Mouse (Mus musculus) CH12.LX (cell line): ENCODE data around the gene Fgfr1op. TPM values are rescaled to one million over a fixed set of nuclear protein-coding genes. Genes with fewer than 3 reads are reported as not detected.
"Not testable (repeated sequence)": the region's sequence is repeated elsewhere in the genome, so short reads cannot be mapped to it uniquely, and the experiment has no call there.

Source experiments
- DNase-seq: peaks from one replicate; pipeline ENCODE4 v3.0.0-alpha.2; 2013; ENCODE audit errors: extremely low read depth
- H3K27ac ChIP-seq: 2 replicates; pipeline ENCODE4 v1.5.1; 2012; ENCODE audit warnings: low read depth, mild to moderate bottlenecking, control low read depth, moderate library complexity; ENCODE audit not compliant: insufficient read depth
- H3K27me3 ChIP-seq: replicated peaks from 2 replicates; pipeline ENCODE3; 2012; ENCODE audit warnings: inconsistent platforms
- H3K36me3 ChIP-seq, 2 experiments: replicated peaks in 1 of 2; 2 replicates each; pipeline versions ENCODE3 to v1.6.1; 2012; ENCODE audit warnings: inconsistent platforms in 1 of 2, low read length in 1 of 2, mild to moderate bottlenecking in 1 of 2, mixed read lengths in 1 of 2, moderate library complexity in 1 of 2; ENCODE audit not compliant: control insufficient read depth in 1 of 2, insufficient read depth in 1 of 2
- H3K4me1 ChIP-seq, 2 experiments: 2 replicates each; pipeline ENCODE4 v1.6.1; 2012; ENCODE audit warnings: inconsistent platforms in 1 of 2, moderate library complexity in 1 of 2; ENCODE audit not compliant: insufficient read depth in 2 of 2, control insufficient read depth in 1 of 2
- H3K4me2 ChIP-seq: 2 replicates; pipeline ENCODE4 v1.6.1; 2012; ENCODE audit warnings: low read depth, mild to moderate bottlenecking, control low read depth; ENCODE audit not compliant: poor library complexity, insufficient read depth, severe bottlenecking
- H3K4me3 ChIP-seq, 3 experiments: fragments of 150-350 bp in 1 of 3; sonication (generic) in 1 of 3; replicated peaks in 1 of 3; 2 replicates each; pipeline versions ENCODE3 to v1.5.1; 2011 to 2012; ENCODE audit warnings: low read depth in 2 of 3, low read length in 2 of 3, mild to moderate bottlenecking in 2 of 3, moderate library complexity in 2 of 3, control low read depth in 1 of 3, improper control_type of control experiment in 1 of 3, inconsistent platforms in 1 of 3, mixed read lengths in 1 of 3; ENCODE audit not compliant: poor library complexity in 1 of 3
- H3K79me2 ChIP-seq: replicated peaks from 2 replicates; pipeline ENCODE4 v1.6.1; 2012; ENCODE audit warnings: mild to moderate bottlenecking, moderate library complexity; ENCODE audit not compliant: control insufficient read depth, poor library complexity, insufficient read depth, severe bottlenecking; ENCODE audit errors: extremely low read depth
- H3K9ac ChIP-seq: 2 replicates; pipeline ENCODE4 v1.6.1; 2012; ENCODE audit warnings: low read depth, mild to moderate bottlenecking, control low read depth, moderate library complexity; ENCODE audit not compliant: insufficient read depth
- H3K9me3 ChIP-seq: replicated peaks from 2 replicates; pipeline ENCODE3; 2012; ENCODE audit warnings: low read length, inconsistent platforms, mixed read lengths
- NELFE ChIP-seq: IDR thresholded peaks from 2 replicates; pipeline ENCODE4 v1.6.1; 2011; ENCODE audit warnings: low read depth, low read length, improper control_type of control experiment
- POLR2A ChIP-seq: IDR thresholded peaks from 2 replicates; pipeline ENCODE4 v1.6.1; 2011; ENCODE audit warnings: low read depth, mild to moderate bottlenecking, improper control_type of control experiment, low read length
- dilution Hi-C: fragments of 300-500 bp; cut with MboI; formaldehyde crosslinking; loops from 2 replicates; pipeline ENCODE4 v1.14.3; 2020; ENCODE audit warnings: low sequenced_read_pairs; ENCODE audit not compliant: extremely low pct_unique_long_range_greater_than_20kb, extremely low pct_ligation_motif_present
- in situ Hi-C: fragments of 300-500 bp; cut with MboI; formaldehyde crosslinking; loops from 3 replicates; pipeline ENCODE4 v1.14.3; 2019; ENCODE audit warnings: low sequenced_read_pairs, low pct_ligation_motif_present, low pct_unique_long_range_greater_than_20kb, mixed read lengths
- polyA plus RNA-seq: library from polyadenylated mRNA; unstranded; fragments of >175 nt; gene quantifications from 2 replicates; pipeline ENCODE4 v1.2.1, GENCODE M21; 2012; ENCODE audit warnings: low read depth; ENCODE audit not compliant: insufficient read length
- total RNA-seq, 2 experiments: library from RNA; depleted of rRNA; stranded (reverse); fragments of 300-350 nt in 1 of 2; fragments of >200 nt in 1 of 2; gene quantifications; 2 replicates each; pipeline ENCODE4 v1.2.3; 2012 to 2014

The Fgfr1op gene
- total RNA-seq (2012; rRNA removed) (29.8 and 34.7 TPM in 2 replicates), total RNA-seq (2014; rRNA removed) (56.3 and 60.7 TPM in 2 replicates), polyA plus RNA-seq (46.9 and 55.3 TPM in 2 replicates)

GRCm38 (mm10) chr17:8164701-8165607, at the start of gene Fgfr1op:
Gene Fgfr1op, plus strand, starts transcription at chr17:8165501.
- H3K4me3 ChIP-seq: peak within 1 kb of the TSS; percentile 55 to 95 (median 57)
- H3K27me3 ChIP-seq, H3K9me3 ChIP-seq, H3K27ac ChIP-seq, DNase-seq, H3K79me2 ChIP-seq: not testable (repeated sequence)
- peak within 1 kb of the TSS; percentile 86 for H3K4me2 ChIP-seq
- H3K9ac ChIP-seq: peak within 1 kb of the TSS; percentile 83
- peaks cover 2 to 14% of the 10 kb centered on the region in 2 experiments for H3K36me3 ChIP-seq
- H3K4me1 ChIP-seq: peaks cover 3 to 20% of the 10 kb centered on the region in 2 experiments
- TF ChIP-seq POLR2A (peak; percentile 50; the same call in 1 of the 2 replicates), NELFE (0 out of 2 replicates have a peak, but pooled peaks have one; percentile 19)
- TF ChIP-seq, all 38 proteins: peak for 2; not testable (repeated sequence) for 36
- dilution Hi-C loops, in situ Hi-C loops: not testable (repeated sequence)

GRCm38 (mm10) chr17:8116378-8116777, 48.9 kb upstream of the Fgfr1op start:
- H3K4me3 ChIP-seq, DNase-seq, H3K79me2 ChIP-seq, H3K27ac ChIP-seq, H3K4me1 ChIP-seq, H3K27me3 ChIP-seq, H3K9me3 ChIP-seq, H3K36me3 ChIP-seq, H3K9ac ChIP-seq, dilution Hi-C loops, in situ Hi-C loops, H3K4me2 ChIP-seq: not testable (repeated sequence)

GRCm38 (mm10) chr17:8116928-8117327, 48.4 kb upstream of the Fgfr1op start:
- DNase-seq, H3K4me3 ChIP-seq, in situ Hi-C loops, H3K9me3 ChIP-seq, H3K79me2 ChIP-seq, H3K27me3 ChIP-seq, H3K9ac ChIP-seq, H3K4me1 ChIP-seq, H3K36me3 ChIP-seq, H3K27ac ChIP-seq, H3K4me2 ChIP-seq, dilution Hi-C loops: not testable (repeated sequence)

- H3K9me3 ChIP-seq, H3K4me2 ChIP-seq, H3K27me3 ChIP-seq, H3K79me2 ChIP-seq, H3K4me1 ChIP-seq, H3K4me3 ChIP-seq, DNase-seq, in situ Hi-C loops, H3K36me3 ChIP-seq, H3K9ac ChIP-seq, H3K27ac ChIP-seq, dilution Hi-C loops: not testable (repeated sequence)
Observed at GRCm38 (mm10) chr17:8122974-8123373, 42.3 kb upstream of the Fgfr1op start.

GRCm38 (mm10) chr17:8124586-8124985, 40.7 kb upstream of the Fgfr1op start:
- H3K27me3 ChIP-seq, H3K9ac ChIP-seq, DNase-seq, H3K79me2 ChIP-seq, H3K27ac ChIP-seq, H3K9me3 ChIP-seq, H3K4me3 ChIP-seq, dilution Hi-C loops, H3K4me1 ChIP-seq, in situ Hi-C loops, H3K4me2 ChIP-seq, H3K36me3 ChIP-seq: not testable (repeated sequence)

DNA sequence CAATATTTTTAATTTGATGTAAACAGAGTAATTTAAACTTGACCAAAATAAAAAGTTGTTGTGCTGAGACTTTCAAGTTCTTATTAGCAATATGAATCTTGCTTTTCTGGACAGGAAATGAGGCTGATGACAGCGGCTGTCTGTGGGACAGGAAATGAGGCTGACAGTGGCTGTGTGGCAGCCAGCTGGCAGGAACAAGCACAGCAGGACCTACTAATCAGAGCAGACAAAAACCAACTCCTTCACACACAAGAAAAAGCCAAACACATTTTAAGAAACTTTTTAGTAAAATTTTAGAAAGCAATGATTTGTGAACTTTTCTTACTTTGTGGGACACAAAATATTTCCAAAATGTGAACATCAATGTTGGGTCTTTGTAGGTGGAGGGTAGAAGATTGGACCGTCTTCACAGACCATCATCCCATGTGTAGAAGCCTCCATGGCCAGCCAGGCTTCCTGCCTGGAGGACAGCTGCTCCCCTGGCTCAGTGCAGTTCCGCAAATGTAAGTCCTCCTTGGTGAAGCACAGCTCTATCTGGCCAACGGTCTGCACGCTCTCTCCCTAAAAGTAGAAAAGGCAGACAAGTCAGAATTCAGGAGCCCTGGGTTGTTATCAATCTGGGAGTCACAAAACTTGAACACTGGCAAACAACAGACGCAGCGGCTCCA, 36.8 kb upstream of the Fgfr1op start:
- H3K4me1 ChIP-seq, H3K9me3 ChIP-seq, dilution Hi-C loops, H3K79me2 ChIP-seq, in situ Hi-C loops, H3K27me3 ChIP-seq, H3K36me3 ChIP-seq, H3K4me2 ChIP-seq, DNase-seq, H3K9ac ChIP-seq, H3K4me3 ChIP-seq, H3K27ac ChIP-seq: not testable (repeated sequence)
